13 mouse cellular contexts compared by ENCODE assay signal in the genomic region with DNA sequence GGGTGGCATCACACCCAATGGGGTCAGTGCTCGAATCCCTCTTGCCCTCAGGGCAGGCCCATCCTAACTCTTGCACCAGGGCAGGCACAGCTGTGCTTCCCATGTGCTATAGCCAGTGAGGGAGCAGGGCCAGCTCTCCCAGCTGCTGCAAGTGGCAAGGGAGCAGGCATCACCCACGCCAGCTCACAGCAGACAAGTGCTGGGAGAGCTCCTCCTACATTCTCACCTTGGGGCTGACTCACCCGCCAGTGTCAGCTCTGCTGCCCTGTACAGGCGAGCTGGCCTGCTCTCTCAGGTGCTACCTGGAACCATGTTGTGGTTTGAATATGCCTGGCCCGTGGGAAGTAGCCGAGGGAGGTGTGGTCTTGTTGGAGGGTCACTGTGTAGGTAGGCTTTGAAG. TPM values are rescaled to one million over a fixed set of nuclear protein-coding genes. Genes with fewer than 3 reads are reported as not detected.
DNase-seq lines count a peak whose midpoint lies in the region; ATAC-seq lines count a peak whose summit lies in the region.
"Had no signal": no experiment of that assay in that cellular context is flagged by ENCODE, and none has a peak within 500 bp of the region (broad histone marks: within the 10 kb centered on the region; RNA-seq: fewer than 3 reads in every experiment).

No protein-coding gene starts in this region.

- no peak for DNase-seq in hindbrain, embryonic 14.5 days (ENCODE audit: low spot score)
- DNase-seq in layer of hippocampus, postnatal 36 days = no peak
- DNase-seq: cerebellum, adult 9-11 months; kidney, adult 11 months; kidney, postnatal 4 days had no signal

- H3K9me3 ChIP-seq in hindbrain, embryonic 13.5 days = no peaks in the 10 kb centered on the region
- no peaks in the 10 kb centered on the region for H3K9me3 ChIP-seq in hindbrain, embryonic 14.5 days (ENCODE audit: control insufficient read depth, low read length)
- no peaks in the 10 kb centered on the region for H3K9me3 ChIP-seq in megakaryocyte, embryonic 14.5 days
- H3K9me3 ChIP-seq: heart, embryonic 15.5 days; neural tube, embryonic 12.5 days had no signal

- H3K27me3 ChIP-seq in hindbrain, embryonic 13.5 days = no peaks in the 10 kb centered on the region
- no peaks in the 10 kb centered on the region for H3K27me3 ChIP-seq in hindbrain, embryonic 14.5 days (ENCODE audit: control insufficient read depth, insufficient read depth, low read length)
- no peaks in the 10 kb centered on the region for H3K27me3 ChIP-seq in megakaryocyte, embryonic 14.5 days (replicated peaks)
- H3K27me3 ChIP-seq: heart, embryonic 15.5 days; neural tube, embryonic 12.5 days had no signal

- no peak overlapping the region for H3K27ac ChIP-seq in hindbrain, embryonic 13.5 days
- no peak overlapping the region for H3K27ac ChIP-seq in hindbrain, embryonic 14.5 days
- H3K27ac ChIP-seq: heart, embryonic 15.5 days; liver, embryonic 14.5 days; neural tube, embryonic 12.5 days had no signal

- H3K4me2 ChIP-seq in hindbrain, embryonic 13.5 days = no peak overlapping the region
- H3K4me2 ChIP-seq in hindbrain, embryonic 14.5 days (replicated peaks) = no peak overlapping the region
- H3K4me2 ChIP-seq: heart, embryonic 15.5 days; neural tube, embryonic 12.5 days had no signal

- peaks cover 80% of the 10 kb centered on the region for H3K36me3 ChIP-seq in hindbrain, embryonic 13.5 days
- H3K36me3 ChIP-seq in hindbrain, embryonic 14.5 days (replicated peaks; ENCODE audit: control insufficient read depth, insufficient read depth) = peaks cover 88% of the 10 kb centered on the region
- H3K36me3 ChIP-seq in megakaryocyte, embryonic 14.5 days (replicated peaks; ENCODE audit: low read length) = peaks cover 98% of the 10 kb centered on the region

- H3K4me3 ChIP-seq in hindbrain, embryonic 13.5 days = no peak overlapping the region
- H3K4me3 ChIP-seq in hindbrain, embryonic 14.5 days (replicated peaks; ENCODE audit: low read length) = no peak overlapping the region
- H3K4me3 ChIP-seq in megakaryocyte, embryonic 14.5 days (replicated peaks) = peak overlapping the region; percentile 7
- H3K4me3 ChIP-seq: heart, embryonic 15.5 days; neural tube, embryonic 12.5 days had no signal

- H3K9ac ChIP-seq in hindbrain, embryonic 13.5 days = no peak overlapping the region
- no peak overlapping the region for H3K9ac ChIP-seq in hindbrain, embryonic 14.5 days
- H3K9ac ChIP-seq: heart, embryonic 15.5 days; liver, embryonic 14.5 days; neural tube, embryonic 12.5 days had no signal

- ATAC-seq in hindbrain, embryonic 13.5 days (ENCODE audit: low FRiP score) = peak; percentile 52; the same call in 1 of the 2 replicates
- ATAC-seq in hindbrain, embryonic 14.5 days (ENCODE audit: low FRiP score) = no peak
- no peak for ATAC-seq in megakaryocyte, adult 5-6 weeks (ENCODE audit: poor library complexity, severe bottlenecking)
- ATAC-seq in granulocyte monocyte progenitor cell, adult 5-6 weeks (replicated peaks; ENCODE audit: poor library complexity, severe bottlenecking) = 0 out of 2 replicates have a peak, but pooled peaks have one; percentile 17
- 0 out of 2 replicates have a peak, but pooled peaks have one; percentile 13 for ATAC-seq in neutrophil, adult 5-6 weeks (ENCODE audit: extremely low read depth, insufficient number of reproducible peaks, low FRiP score, poor library complexity, severe bottlenecking)

- no peaks in the 10 kb centered on the region for H3K4me1 ChIP-seq in hindbrain, embryonic 13.5 days (replicated peaks)
- no peaks in the 10 kb centered on the region for H3K4me1 ChIP-seq in hindbrain, embryonic 14.5 days (replicated peaks; ENCODE audit: control insufficient read depth, insufficient read depth, low read length)
- H3K4me1 ChIP-seq in megakaryocyte, embryonic 14.5 days = no peaks in the 10 kb centered on the region
- H3K4me1 ChIP-seq: heart, embryonic 15.5 days; neural tube, embryonic 12.5 days had no signal

- 93% methylated on average over 6 of the region's 6 CpGs for WGBS in hindbrain, embryonic 13.5 days
- 90% methylated on average over 6 of the region's 6 CpGs for WGBS in hindbrain, embryonic 14.5 days

RNA-seq across cellular contexts. Expression of a gene that starts 25.3 kb away (rescaled TPM):
- 52.6 and 55.7 TPM in 2 replicates for polyA plus RNA-seq in hindbrain, embryonic 13.5 days (2015; fragmentation: Nextera tagmentation; extraction: Ambion mirVana)
- 37.0 and 47.3 TPM in 2 replicates for polyA plus RNA-seq in hindbrain, embryonic 14.5 days (2014; fragmentation: Nextera tagmentation; extraction: Ambion mirVana)
- 0.87 TPM in 1 of 2 replicates, not detected in the other for polyA plus RNA-seq in megakaryocyte, embryonic 14.5 days (2012; ENCODE audit: insufficient read depth, low replicate concordance)
- 16.7 and 22.0 TPM in 2 replicates for total RNA-seq in megakaryocyte, adult 5-6 weeks (2015)
- 13.3 and 14.9 TPM in 2 replicates for total RNA-seq in megakaryocyte, adult 5-6 weeks (2017)
- total RNA-seq in granulocyte monocyte progenitor cell, adult 5-6 weeks (2014; fragmentation: Nextera tagmentation) = 18.5 and 30.9 TPM in 2 replicates
- 28.6 and 29.3 TPM in 2 replicates for total RNA-seq in granulocyte monocyte progenitor cell, adult 5-6 weeks (2017)
- total RNA-seq in neutrophil, adult 5-6 weeks (2017) = 12.9 and 16.4 TPM in 2 replicates
- total RNA-seq in layer of hippocampus, postnatal 36 days (2021) = 10 to 100 TPM; 20.9 to 22.0 TPM

RNA-seq across cellular contexts. Expression of a gene that starts 47.2 kb away (rescaled TPM):
- polyA plus RNA-seq in hindbrain, embryonic 13.5 days (2015; fragmentation: Nextera tagmentation; extraction: Ambion mirVana) = 59.3 and 60.0 TPM in 2 replicates
- polyA plus RNA-seq in hindbrain, embryonic 14.5 days (2014; fragmentation: Nextera tagmentation; extraction: Ambion mirVana) = 45.8 and 50.3 TPM in 2 replicates
- 2.0 and 17.6 TPM in 2 replicates for polyA plus RNA-seq in megakaryocyte, embryonic 14.5 days (2012; ENCODE audit: insufficient read depth, low replicate concordance)
- 16.1 and 19.4 TPM in 2 replicates for total RNA-seq in megakaryocyte, adult 5-6 weeks (2015)
- 15.7 and 21.0 TPM in 2 replicates for total RNA-seq in megakaryocyte, adult 5-6 weeks (2017)
- total RNA-seq in granulocyte monocyte progenitor cell, adult 5-6 weeks (2014; fragmentation: Nextera tagmentation) = 34.4 and 35.5 TPM in 2 replicates
- total RNA-seq in granulocyte monocyte progenitor cell, adult 5-6 weeks (2017) = 43.3 and 43.4 TPM in 2 replicates
- total RNA-seq in neutrophil, adult 5-6 weeks (2017) = 26.5 and 27.2 TPM in 2 replicates
- 10 to 100 TPM; 26.4 to 28.8 TPM for total RNA-seq in layer of hippocampus, postnatal 36 days (2021)

RNA-seq across cellular contexts. Expression of a gene that starts 47.2 kb away (rescaled TPM):
- polyA plus RNA-seq in hindbrain, embryonic 13.5 days (2015; fragmentation: Nextera tagmentation; extraction: Ambion mirVana) = 89.2 and 90.9 TPM in 2 replicates
- polyA plus RNA-seq in hindbrain, embryonic 14.5 days (2014; fragmentation: Nextera tagmentation; extraction: Ambion mirVana) = 95.3 and 96.2 TPM in 2 replicates
- polyA plus RNA-seq in megakaryocyte, embryonic 14.5 days (2012; ENCODE audit: insufficient read depth, low replicate concordance) = 1.9 TPM in 1 of 2 replicates, not detected in the other
- total RNA-seq in megakaryocyte, adult 5-6 weeks (2015) = 61.1 and 71.6 TPM in 2 replicates
- total RNA-seq in megakaryocyte, adult 5-6 weeks (2017) = 55.7 and 61.4 TPM in 2 replicates
- 114 and 131 TPM in 2 replicates for total RNA-seq in granulocyte monocyte progenitor cell, adult 5-6 weeks (2014; fragmentation: Nextera tagmentation)
- total RNA-seq in granulocyte monocyte progenitor cell, adult 5-6 weeks (2017) = 117 and 151 TPM in 2 replicates
- total RNA-seq in neutrophil, adult 5-6 weeks (2017) = 73.4 and 97.8 TPM in 2 replicates
- total RNA-seq in layer of hippocampus, postnatal 36 days (2021) = 10 to 100 TPM; 51.2 to 55.0 TPM

Comparison
In these comparisons a context has a peak if more than half of its experiments do, and no peak if none do; other contexts are left out.
1. ATAC-seq: peak in hindbrain, embryonic 13.5 days (single experiment), granulocyte monocyte progenitor cell, adult 5-6 weeks (single experiment) and neutrophil, adult 5-6 weeks (single experiment); none in hindbrain, embryonic 14.5 days (single experiment) and megakaryocyte, adult 5-6 weeks (single experiment).